Mouse (Mus musculus): ENCODE data around the gene Jak3. TPM values are rescaled to one million over a fixed set of nuclear protein-coding genes. Genes with fewer than 3 reads are reported as not detected.

Jak3 gene
- polyA plus RNA-seq, 1 experiment = 5.7 TPM

DNA sequence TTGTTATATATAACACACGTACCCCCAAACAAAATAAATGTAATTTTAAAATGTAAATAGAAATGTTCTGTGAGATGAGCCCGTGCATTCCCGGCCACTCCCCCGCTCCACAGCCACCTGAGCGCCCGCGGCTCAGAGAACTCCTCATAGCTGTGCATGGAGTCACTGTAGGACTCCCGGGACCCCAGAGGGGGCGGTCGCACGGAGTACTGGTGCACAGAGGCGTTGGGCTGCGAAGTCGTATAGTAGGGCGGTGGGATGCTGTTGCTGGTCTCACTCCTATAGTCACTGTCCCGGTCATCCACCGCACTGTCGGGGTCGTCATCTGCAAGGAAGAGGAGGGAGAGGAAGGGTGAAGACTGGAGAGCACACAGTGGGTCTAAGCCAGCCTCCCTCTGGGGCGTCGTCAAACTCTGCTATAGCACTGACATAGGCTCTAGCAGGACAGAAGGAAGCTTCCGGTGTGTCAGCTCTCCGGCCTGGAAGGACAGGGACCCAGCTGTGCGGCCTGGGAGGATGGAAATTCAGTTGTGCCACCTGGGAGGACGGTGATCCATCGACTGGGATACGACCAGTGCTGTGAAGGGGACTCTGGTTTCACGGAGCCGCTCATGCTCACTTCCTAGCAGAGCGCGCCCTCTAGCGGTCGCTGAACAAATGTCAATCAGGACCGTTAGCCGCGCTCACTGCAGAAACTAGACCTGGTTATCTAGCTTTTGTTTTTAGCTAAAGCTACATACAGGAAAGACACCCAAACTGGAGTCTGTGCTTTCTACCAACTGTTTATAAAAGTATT lies 15.6 kb upstream of the Jak3 start:
- peak; percentile 67 to 93 for DNase-seq (ENCODE audit: extremely low spot score in 1 of 2, low spot score in 1 of 2)

DNA sequence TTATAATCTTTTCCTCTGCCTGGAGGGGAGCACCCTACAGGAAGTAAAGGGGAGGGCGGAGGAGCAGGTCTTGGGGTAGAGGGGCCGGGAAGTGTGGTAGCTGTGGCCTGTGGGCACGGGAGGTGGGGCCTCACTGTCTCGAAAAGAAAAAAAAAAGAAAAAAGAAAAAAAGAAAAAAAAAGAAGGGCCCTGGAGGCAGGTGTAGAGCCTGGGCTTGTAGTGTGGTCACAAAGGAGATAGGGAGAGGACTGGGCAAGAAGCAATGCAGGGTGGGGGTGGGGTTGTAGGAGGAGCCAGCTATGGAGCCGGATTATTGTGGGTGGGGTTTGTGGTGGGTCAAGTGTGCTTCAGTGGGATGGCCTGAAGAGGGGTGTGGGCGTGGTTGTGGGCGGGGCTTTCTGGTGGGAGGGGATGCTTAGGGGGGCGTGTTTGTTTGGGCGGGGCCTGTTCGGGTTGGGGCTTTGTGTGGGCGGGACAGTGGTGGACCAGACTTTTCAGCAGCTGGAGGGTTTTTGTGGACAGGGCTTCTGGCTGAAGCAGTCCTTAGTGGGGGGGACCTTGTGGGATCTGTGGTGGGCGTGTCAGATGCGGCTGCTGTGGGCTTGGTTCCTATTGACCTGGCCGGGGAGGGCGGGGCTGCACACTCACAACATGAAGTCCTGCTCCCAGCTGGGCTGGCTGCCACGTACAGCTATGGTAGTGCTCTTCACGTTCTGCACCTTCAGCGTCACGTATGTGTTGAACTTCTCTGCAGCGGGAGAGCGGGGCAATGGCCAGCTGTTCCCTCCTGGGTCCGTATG lies 10.6 kb upstream of the Jak3 start:
- no peak for DNase-seq (ENCODE audit: extremely low spot score in 1 of 2, low spot score in 1 of 2)

DNA sequence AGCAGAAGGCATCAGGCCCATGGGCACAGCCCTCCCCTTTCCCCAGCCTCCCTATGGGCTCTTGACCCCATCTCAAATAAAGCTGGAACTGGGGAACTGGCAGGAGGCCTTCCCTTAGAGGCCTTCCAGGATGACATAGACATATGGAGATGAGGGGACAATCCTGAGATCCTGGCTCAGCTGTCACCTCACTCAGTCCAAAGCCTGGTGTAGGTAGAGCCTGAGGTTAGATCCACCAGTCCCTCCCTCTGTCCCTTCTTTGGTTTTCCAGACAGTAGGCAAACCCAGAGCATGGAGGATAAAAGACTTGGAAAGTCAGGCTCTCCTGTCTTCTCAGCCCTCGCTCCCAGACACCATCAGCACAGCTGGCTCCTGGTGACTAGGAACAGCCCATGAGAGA lies 9.2 kb upstream of the Jak3 start:
- no peak for DNase-seq (ENCODE audit: extremely low spot score in 1 of 2, low spot score in 1 of 2)

DNA sequence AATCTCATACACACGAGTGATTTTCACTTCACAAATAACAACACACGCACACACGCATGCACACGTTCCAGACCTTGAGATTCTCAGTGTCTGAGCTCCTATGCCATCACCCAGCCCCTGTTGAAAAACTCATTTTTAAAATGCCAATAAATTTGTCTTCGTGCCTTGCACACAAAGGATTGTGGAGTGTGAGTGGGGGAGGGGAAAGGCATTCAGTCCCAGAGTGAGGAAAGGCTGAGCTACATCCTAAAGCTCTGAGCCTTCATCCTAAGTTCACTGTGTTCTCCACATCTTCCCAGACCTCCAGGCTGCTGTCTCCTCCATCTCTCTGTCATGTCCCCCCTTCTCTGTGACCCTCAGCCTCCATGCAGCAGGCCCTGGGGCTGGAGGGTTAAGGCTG lies 8.8 kb upstream of the Jak3 start:
- no peak for DNase-seq (ENCODE audit: extremely low spot score in 1 of 2, low spot score in 1 of 2)

DNA sequence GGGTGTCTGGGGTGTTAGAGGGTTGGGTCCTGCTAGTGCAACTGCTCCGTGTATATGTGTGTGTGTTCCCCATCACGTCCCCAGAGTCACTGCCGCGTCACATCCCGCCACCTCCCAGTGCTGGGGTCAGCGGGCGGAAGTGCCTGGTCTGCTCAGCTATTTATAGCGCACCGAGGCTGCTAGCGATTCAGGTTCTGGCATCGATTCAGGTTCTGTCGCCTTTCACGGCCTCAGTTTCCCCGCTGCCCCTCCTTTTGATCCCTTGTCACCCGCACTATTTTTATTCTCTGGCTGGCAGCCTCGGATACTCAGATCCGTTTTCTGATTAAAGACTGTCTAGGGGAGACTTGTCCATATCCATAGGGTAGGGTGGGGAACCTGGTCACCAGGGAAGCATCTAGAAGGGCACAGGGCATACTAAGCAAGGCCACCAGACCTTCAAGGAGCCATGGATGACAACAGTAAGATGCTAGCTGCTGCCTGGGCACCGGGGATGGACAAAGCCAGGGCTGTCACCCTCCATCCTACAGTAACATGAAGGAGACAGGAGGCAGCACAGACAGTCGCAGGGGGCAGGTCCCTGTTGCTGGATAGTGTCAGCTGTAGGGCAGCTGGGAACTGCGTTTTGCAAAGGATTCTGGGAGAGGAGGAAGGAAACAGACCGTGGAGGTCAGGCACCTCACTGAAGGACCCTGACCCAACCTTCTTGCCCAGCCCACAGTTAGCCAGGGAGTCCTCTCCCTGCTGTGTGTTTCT lies 7.7 kb upstream of the Jak3 start:
- DNase-seq (ENCODE audit: extremely low spot score in 1 of 2, low spot score in 1 of 2) = peak in 1 of 2 experiments; percentile 56

DNA sequence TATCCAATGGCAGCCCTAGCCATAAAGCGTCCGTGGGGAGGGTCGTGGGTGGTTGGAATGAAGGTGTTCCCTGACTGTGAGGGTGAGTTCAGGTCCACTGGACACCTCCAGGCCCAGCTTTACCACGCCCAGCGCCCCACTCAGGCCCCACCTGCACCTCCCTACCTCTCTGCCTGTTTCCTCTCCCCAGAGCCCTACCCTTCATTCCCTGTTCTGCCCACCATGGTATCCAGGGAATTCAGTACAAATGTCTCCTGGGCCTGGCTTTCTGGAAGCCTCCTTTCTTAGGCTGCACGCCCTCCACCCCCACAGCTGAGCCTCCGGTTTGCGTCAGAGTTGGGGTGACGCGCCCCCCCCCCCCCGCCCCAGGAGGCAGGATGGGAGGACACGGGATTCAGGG lies 5.9 kb upstream of the Jak3 start:
- peak in 1 of 2 experiments; percentile 59 for DNase-seq (ENCODE audit: extremely low spot score in 1 of 2, low spot score in 1 of 2)

DNA sequence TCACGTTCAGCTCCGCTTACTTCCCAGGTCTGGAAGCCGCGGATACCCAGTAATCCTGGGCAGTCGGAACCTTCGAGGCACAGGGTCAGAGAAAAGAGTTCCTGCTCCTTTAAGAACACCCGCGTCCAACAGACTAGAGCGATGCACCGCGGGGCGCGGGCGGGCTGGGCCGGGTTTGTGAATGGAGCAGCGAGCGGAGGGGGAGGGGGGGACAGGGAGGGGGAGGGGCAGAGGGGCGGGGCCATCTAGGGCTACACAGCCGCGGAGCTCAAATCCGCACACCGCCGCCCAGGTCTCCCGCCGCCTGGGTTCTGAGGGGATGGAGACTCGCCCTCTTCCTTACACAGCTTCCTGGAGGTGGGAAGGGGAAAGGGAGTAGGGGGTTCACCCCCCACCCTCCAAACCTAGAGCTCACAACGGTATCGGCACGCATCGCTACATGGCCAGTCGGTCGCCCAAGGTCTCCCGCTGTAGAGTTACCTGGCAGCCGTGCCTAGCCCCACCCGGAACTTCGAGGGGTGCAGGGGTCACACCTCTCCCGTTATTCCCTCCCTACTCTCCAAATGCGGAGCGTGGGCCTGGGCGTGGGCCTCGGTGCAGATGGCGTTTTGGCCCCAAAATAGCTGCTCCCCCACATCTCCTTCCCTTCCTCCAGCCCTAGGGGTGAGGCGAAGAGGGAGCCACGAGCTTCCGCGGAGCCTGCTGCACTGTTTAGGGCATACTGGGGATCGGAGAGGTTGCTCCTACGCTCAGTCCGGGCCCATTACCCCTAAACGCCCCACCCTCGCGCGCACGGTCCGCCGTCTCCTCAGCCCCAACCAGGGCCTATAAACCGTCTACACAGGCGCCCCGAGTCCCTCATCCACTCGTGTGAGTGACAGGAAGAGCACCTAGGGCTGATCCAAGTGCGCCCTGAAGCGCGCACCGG lies 5.2 kb upstream of the Jak3 start:
- peak; percentile 54 to 79 for DNase-seq (ENCODE audit: extremely low spot score in 1 of 2, low spot score in 1 of 2)

DNA sequence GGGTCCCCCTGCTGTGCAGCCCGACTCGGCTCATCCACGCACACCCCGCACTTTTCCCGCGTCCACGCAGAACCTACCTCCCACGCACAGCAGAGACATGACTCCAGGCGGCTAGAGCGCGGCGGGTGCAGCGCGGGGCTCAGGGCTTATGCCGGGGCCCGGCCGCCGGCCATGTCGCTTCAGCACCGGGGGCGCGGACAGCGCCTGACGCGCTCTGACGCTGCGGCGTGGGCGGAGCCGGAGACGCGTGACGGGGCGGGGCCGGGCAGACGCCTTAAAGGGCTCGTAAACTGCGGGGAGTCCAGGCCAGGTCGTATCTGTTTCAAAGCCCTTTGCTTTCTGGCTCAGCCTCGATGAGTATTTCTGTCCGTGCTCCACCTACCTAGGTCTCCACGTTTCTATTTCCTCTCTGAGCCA lies 4.5 kb upstream of the Jak3 start, which contains the start of gene Unc13a:
Gene Unc13a (minus strand): TSS at position 209 of the 417 bp plus-strand sequence.
- DNase-seq (ENCODE audit: extremely low spot score in 1 of 2, low spot score in 1 of 2) = peak; percentile 77 to 94

DNA sequence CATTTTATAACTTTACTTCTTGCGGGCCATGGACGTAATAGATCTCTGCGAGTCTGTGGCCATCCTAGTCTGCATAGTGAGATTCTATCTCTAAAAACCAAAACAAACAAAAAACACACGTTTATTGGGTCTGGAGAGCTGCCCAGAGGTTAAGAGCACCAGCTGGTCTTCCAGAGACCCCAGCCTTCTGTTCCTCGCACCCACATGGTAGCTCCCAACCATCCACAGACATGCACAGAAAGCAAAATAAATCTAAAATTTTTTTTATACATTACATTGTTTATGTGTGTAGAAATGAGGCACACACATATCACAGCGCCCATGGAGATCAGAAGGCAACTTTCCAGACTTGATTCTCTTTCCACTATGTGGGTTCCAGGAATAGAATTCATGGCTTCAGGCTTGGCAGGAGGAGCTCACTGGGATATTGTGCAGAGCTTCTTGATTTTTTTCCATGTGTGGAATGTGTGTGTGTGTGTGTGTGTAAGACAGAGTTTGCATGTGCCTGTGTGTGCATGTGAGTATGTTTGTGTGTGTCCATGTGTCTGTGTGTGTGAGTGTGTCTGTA lies 3.8 kb upstream of the Jak3 start:
- no peak for DNase-seq (ENCODE audit: extremely low spot score in 1 of 2, low spot score in 1 of 2)

DNA sequence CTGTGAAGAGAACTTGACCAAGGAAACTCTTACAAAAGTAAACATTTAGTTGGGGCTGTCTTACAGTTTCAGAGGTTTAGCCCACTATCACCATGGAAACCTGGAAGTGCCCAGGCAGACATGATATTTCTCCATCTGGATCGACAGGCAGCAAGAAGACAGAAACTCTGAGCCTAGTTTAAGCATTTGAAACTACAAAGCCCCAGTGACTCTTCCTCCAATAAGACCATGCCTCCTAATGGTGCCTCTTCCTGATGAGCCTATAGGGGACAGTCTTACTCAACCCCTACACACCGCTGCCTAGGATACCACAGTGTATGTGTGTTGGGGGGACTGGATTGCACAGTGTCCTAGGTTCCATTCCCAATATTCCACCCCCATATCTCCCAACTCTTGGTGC lies 2.0 kb upstream of the Jak3 start:
- no peak for DNase-seq (ENCODE audit: extremely low spot score in 1 of 2, low spot score in 1 of 2)

DNA sequence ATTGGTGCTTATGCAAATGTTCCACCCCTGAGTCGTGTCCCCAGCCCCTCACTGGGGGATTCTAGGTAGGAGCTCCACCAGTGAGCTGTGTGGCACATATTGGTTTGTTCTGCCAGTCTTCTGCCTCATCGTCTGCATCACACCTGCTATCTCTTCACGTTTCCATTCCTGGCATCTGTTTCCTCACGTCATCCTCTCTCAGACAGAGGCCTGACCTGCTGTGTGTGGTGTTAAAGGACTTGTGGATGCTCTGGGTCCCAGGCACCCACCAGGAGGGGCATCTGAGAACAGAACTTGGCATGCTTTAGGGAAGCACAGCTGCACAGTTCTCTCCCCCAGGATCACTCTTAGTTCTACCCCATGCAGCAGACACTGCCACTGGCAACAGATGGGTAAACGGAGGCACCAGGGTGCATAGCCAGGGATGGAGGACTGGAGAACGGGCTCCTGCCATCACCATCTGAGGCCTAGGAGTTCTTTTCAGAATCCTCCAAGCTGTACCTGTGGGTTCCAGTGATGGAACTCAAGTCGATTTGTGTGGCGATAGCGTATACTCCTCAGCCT lies 558 bp upstream of the Jak3 start:
- no peak for DNase-seq (ENCODE audit: extremely low spot score in 1 of 2, low spot score in 1 of 2)

DNA sequence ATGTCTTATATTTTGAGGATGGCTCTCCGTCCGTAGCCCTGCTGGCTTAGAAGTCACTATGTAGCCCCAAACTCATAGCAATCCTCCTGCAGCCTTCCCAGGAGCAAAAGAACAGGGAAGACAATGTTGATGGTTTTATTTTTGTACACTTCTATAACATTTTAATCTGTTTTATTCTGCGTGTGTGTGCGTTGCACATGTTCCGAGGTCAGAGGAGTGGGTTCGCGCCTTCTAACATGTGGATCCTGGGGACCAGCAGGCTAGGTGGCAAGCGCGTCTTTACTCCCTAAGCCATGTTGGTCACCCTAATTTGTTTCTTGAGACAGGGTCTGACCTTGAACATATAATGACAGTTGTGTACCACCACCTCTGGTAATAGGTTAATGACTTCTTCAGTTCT lies 707 bp downstream of the Jak3 start:
- no peak for DNase-seq (ENCODE audit: extremely low spot score in 1 of 2, low spot score in 1 of 2)

DNA sequence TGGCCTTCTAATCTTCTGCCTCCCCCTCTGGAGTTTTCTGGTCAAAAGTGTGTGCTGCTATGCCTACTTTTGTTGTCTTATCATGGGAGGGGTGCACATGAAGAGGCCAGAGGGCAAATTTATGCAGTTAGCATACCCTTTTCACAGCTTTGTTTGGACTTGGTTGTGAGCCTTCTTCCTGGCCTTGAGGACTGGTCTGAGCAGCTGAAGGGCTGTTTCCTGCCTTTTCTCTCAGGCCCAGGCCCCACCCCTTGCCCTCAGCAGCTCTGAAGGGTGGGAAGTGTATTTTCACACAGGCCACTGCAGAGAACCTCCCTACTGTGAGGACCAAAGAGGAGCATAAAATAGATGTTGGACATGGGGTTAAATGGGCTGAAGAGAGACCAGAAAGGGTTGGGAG lies 1.5 kb downstream of the Jak3 start:
- no peak for DNase-seq (ENCODE audit: extremely low spot score in 1 of 2, low spot score in 1 of 2)

DNA sequence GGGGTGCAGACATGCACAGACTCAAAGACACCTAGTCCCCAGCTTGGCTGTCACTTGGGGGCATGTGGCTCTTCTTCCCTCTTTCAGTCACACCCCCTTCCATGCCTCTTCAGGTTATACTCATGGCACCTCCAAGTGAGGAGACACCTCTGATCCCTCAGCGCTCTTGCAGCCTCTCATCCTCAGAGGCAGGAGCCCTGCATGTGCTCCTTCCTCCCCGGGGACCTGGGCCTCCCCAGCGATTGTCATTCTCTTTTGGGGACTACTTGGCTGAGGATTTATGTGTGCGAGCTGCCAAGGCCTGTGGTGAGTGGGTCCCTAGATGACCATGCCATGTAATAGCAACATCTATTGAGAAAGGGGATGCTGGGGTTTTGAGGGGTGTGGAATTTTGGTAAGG lies 2.1 kb downstream of the Jak3 start:
- no peak for DNase-seq (ENCODE audit: extremely low spot score in 1 of 2, low spot score in 1 of 2)

DNA sequence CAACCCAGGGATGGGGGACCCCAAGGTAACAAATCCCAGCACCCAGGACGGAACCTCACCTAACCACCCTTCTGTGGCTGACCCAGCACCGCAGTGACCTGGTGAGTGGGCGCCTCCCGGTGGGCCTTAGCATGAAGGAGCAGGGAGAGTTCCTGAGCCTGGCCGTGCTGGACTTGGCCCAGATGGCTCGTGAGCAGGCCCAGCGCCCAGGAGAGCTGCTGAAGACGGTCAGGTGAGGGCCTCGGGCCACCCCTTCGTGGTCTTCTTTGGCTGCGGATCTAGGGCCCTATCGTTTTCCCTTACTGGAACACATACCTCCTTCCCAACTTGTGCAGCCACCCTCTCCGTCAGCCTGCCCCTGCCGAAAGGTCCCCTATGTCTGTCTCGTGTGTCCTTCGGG lies 3.0 kb downstream of the Jak3 start:
- DNase-seq (ENCODE audit: extremely low spot score in 1 of 2, low spot score in 1 of 2) = no peak

DNA sequence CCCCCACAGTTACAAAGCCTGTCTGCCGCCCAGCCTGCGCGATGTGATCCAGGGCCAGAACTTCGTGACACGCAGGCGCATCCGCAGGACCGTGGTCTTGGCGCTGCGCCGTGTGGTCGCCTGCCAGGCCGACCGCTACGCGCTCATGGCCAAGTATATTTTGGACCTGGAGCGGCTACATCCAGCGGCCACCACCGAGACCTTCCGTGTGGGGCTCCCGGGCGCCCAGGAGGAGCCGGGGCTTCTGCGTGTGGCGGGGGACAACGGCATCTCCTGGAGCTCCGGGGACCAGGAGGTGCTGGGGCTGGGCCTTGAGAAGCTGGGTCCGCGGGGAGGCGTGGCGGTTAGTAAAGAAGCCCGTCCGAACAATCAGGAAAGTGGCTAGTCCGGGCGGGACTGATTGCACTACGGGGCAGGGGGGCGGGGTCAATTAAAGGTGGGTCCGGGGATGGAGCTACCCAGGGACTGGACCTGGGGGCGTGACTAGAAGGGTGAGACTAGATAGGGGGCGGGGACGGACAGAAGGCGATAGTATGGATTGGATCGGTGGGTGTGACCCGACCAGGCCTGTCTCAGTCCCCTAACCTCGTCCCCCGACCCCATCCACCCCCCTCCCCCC lies 3.6 kb downstream of the Jak3 start:
- DNase-seq (ENCODE audit: extremely low spot score in 1 of 2, low spot score in 1 of 2) = no peak

DNA sequence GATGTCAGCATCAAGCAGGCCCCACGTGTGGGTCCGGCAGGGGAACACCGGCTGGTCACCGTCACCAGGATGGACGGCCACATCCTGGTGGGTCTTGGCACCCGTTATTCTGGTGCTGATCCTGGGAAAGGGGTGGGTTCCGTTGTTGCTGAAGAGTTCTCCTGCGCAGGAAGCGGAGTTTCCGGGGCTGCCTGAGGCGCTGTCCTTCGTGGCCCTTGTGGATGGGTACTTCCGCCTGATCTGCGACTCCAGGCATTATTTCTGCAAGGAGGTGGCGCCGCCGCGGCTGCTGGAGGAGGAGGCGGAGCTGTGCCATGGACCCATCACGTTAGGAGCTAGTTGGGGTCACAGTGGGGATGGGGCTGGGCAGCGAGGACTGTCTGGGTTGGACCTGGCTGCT lies 4.4 kb downstream of the Jak3 start:
- no peak for DNase-seq (ENCODE audit: extremely low spot score in 1 of 2, low spot score in 1 of 2)

DNA sequence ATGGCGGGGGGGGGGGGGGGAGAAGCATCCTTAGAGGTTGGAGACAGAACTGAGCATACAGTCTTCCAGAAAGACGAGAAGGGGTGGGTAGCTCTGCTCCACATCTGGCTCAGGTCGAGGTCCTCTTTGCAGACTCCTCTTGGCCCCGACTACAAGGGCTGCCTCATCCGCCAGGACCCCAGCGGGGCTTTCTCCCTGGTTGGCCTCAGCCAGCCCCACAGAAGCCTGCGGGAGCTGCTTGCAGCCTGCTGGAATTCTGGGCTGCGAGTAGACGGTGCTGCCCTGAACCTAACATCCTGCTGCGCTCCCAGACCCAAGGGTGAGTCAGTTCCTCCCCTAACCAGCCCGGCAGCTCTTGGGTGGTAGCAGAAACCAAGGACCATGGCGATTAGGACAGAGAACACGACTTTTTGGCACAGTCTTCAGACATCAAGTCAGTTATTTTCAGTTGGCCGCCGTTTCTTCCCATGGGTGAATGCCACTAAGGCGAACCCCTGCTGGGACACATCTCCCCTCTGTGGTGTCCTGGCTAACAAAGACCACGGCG lies 5.3 kb downstream of the Jak3 start:
- DNase-seq (ENCODE audit: extremely low spot score in 1 of 2, low spot score in 1 of 2) = no peak

DNA sequence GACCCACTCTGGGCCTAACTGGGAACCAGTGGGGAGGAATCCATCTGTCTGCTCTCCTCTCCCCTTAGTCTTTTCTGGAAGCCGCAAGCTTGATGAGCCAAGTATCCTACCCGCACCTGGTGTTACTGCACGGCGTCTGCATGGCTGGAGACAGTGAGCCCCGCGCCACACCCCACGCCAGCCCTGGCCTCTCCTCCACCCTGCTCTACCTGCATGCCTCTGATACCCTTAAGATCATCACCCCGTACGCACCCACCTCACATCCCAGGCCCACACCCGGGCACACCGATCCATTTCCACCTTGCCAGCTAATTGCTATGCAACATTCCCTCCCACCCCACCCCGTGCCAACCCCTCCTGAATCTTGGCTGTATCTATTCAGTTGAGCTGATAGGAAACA lies 6.7 kb downstream of the Jak3 start:
- no peak for DNase-seq (ENCODE audit: extremely low spot score in 1 of 2, low spot score in 1 of 2)

All from frontal cortex, adult 2 months (tissue).